In genomic region chr10:5921771-5922170, GRCm38 (mm10) we compare ENCODE assay signal across 8 mouse cellular contexts. TPM values are rescaled to one million over a fixed set of nuclear protein-coding genes. Genes with fewer than 3 reads are reported as not detected.
DNase-seq lines count a peak whose midpoint lies in the region; ATAC-seq and TF ChIP-seq lines count a peak whose summit lies in the region.

No protein-coding gene starts in this region.

- TF ChIP-seq POLR2A in kidney, adult 2 months (IDR thresholded peaks at IDR 0.05; ENCODE audit: low read depth, low read length) = no peak

- peak overlapping the region; percentile 5; the same call in 1 of the 2 replicates for H3K4me3 ChIP-seq in kidney, adult 2 months (ENCODE audit: insufficient read depth, low read depth, low read length)
- H3K4me3 ChIP-seq in forebrain, embryonic 13.5 days = peak overlapping the region; percentile 80
- peak overlapping the region; percentile 47 for H3K4me3 ChIP-seq in liver, embryonic 12.5 days
- peak overlapping the region; percentile 69 for H3K4me3 ChIP-seq in stomach, embryonic 16.5 days (replicated peaks; ENCODE audit: low read length)

- TF ChIP-seq CTCF in kidney, adult 2 months (conservative IDR thresholded peaks at IDR 0.05; ENCODE audit: insufficient read depth, insufficient read length, low read depth, low read length) = no peak

- peak; percentile 39 for ATAC-seq in forebrain, embryonic 13.5 days
- no peak for ATAC-seq in liver, embryonic 12.5 days
- 0 out of 2 replicates have a peak, but pooled peaks have one; percentile 16 for ATAC-seq in stomach, embryonic 16.5 days (ENCODE audit: insufficient read depth, low FRiP score)

- intact Hi-C loops in gastrocnemius, postnatal 36 days (cut with DNase I) = no loop called here

- DNase-seq in kidney, adult 2 months = no peak
- DNase-seq in kidney, adult 8-10 months = no peak
- DNase-seq in brain, adult 2 months (ENCODE audit: low read depth, low spot score) = peak; percentile 22
- DNase-seq in gastrocnemius, postnatal 36 days = no peak
- no peak for DNase-seq in layer of hippocampus, postnatal 36 days

- peak overlapping the region; percentile 83 for H3K9ac ChIP-seq in forebrain, embryonic 13.5 days
- H3K9ac ChIP-seq in liver, embryonic 12.5 days = no peak overlapping the region
- H3K9ac ChIP-seq in stomach, embryonic 16.5 days (ENCODE audit: low read length) = peak overlapping the region; percentile 75

- no peaks in the 10 kb centered on the region; the same call in 1 of the 2 replicates for H3K27me3 ChIP-seq in kidney, adult 2 months (replicated peaks; ENCODE audit: control insufficient read depth, insufficient read depth, low read length)
- no peaks in the 10 kb centered on the region for H3K27me3 ChIP-seq in forebrain, embryonic 13.5 days
- peaks cover 42% of the 10 kb centered on the region for H3K27me3 ChIP-seq in liver, embryonic 12.5 days (replicated peaks)
- H3K27me3 ChIP-seq in stomach, embryonic 16.5 days (ENCODE audit: control insufficient read depth, insufficient read depth, low read length) = no peaks in the 10 kb centered on the region; the same call in 1 of the 2 replicates

- peak overlapping the region; percentile 95 for H3K4me2 ChIP-seq in forebrain, embryonic 13.5 days
- peak overlapping the region; percentile 68 for H3K4me2 ChIP-seq in liver, embryonic 12.5 days
- H3K4me2 ChIP-seq in stomach, embryonic 16.5 days (ENCODE audit: low read depth, low read length) = peak overlapping the region; percentile 95

- no peak overlapping the region for H3K27ac ChIP-seq in kidney, adult 2 months (ENCODE audit: insufficient read depth, low read depth, low read length)
- H3K27ac ChIP-seq in forebrain, embryonic 13.5 days = peak overlapping the region; percentile 66; the same call in 1 of the 2 replicates
- no peak overlapping the region for H3K27ac ChIP-seq in liver, embryonic 12.5 days
- H3K27ac ChIP-seq in stomach, embryonic 16.5 days (ENCODE audit: low read length) = no peak overlapping the region

- no peaks in the 10 kb centered on the region for H3K36me3 ChIP-seq in kidney, adult 2 months (ENCODE audit: control insufficient read depth, insufficient read depth, low read length)
- H3K36me3 ChIP-seq in forebrain, embryonic 13.5 days (ENCODE audit: poor library complexity, severe bottlenecking) = no peaks in the 10 kb centered on the region
- H3K36me3 ChIP-seq in liver, embryonic 12.5 days = no peaks in the 10 kb centered on the region
- no peaks in the 10 kb centered on the region for H3K36me3 ChIP-seq in stomach, embryonic 16.5 days (ENCODE audit: control insufficient read depth, insufficient read depth, low read length)

- no peaks in the 10 kb centered on the region for H3K9me3 ChIP-seq in forebrain, embryonic 13.5 days (replicated peaks)
- no peaks in the 10 kb centered on the region for H3K9me3 ChIP-seq in liver, embryonic 12.5 days (replicated peaks)
- no peaks in the 10 kb centered on the region for H3K9me3 ChIP-seq in stomach, embryonic 16.5 days (replicated peaks; ENCODE audit: control insufficient read depth, low read length)

- no peaks in the 10 kb centered on the region for H3K4me1 ChIP-seq in kidney, adult 2 months (ENCODE audit: control insufficient read depth, insufficient read depth, low read length)
- H3K4me1 ChIP-seq in forebrain, embryonic 13.5 days = peaks cover 9% of the 10 kb centered on the region
- H3K4me1 ChIP-seq in liver, embryonic 12.5 days = no peaks in the 10 kb centered on the region; the same call in 1 of the 2 replicates
- H3K4me1 ChIP-seq in stomach, embryonic 16.5 days (ENCODE audit: control insufficient read depth, insufficient read depth, low read length) = 0 out of 2 replicates have a peak, but pooled peaks cover 8% of the 10 kb centered on the region

- WGBS in kidney, adult 2 months = 2% methylated on average over 31 of the region's 31 CpGs
- WGBS in forebrain, embryonic 13.5 days = 1% methylated on average over 26 of the region's 31 CpGs
- 1% methylated on average over 31 of the region's 31 CpGs for WGBS in liver, embryonic 12.5 days (ENCODE audit: insufficient replicate concordance)
- WGBS in stomach, embryonic 16.5 days = 1% methylated on average over 30 of the region's 31 CpGs

RNA-seq across cellular contexts. Expression of gene Rgs17, which starts 0.4 kb away (rescaled TPM):
- 0.03 and 0.05 TPM in 2 replicates for polyA plus RNA-seq in kidney, adult 2 months (2012; rRNA removed)
- 7.1 and 7.7 TPM in 2 replicates for polyA plus RNA-seq in forebrain, embryonic 13.5 days (2015; fragmentation: Nextera tagmentation; extraction: Ambion mirVana)
- polyA plus RNA-seq in liver, embryonic 12.5 days (2016; fragmentation: Nextera tagmentation; extraction: Ambion mirVana) = 0.07 and 0.11 TPM in 2 replicates
- polyA plus RNA-seq in stomach, embryonic 16.5 days (2015; fragmentation: Nextera tagmentation; extraction: Ambion mirVana) = 3.2 and 4.8 TPM in 2 replicates
- total RNA-seq in gastrocnemius, postnatal 36 days (2021) = under 1 TPM; 0.05 to 0.12 TPM
- 10 to 100 TPM; 33.6 to 36.3 TPM for total RNA-seq in layer of hippocampus, postnatal 36 days (2021)

Comparison
In these comparisons a context has a peak if more than half of its experiments do, and no peak if none do; other contexts are left out.
1. H3K4me3 ChIP-seq: peak in every context shown above with its lines; median percentile 80 in forebrain, embryonic 13.5 days; 69 in stomach, embryonic 16.5 days; 47 in liver, embryonic 12.5 days; 5 in kidney, adult 2 months.